Mouse (Mus musculus) testis, adult 2 months (tissue): Measurements from ENCODE around the gene Cdhr3.

Source experiments
- CTCF ChIP-seq: fragments of 200-500 bp; IDR thresholded peaks from 2 replicates; pipeline ENCODE4 v1.5.1; 2012; ENCODE audit warnings: low read depth, mild to moderate bottlenecking, inconsistent platforms, low read length, moderate library complexity; ENCODE audit not compliant: control insufficient read depth, insufficient read depth, insufficient replicate concordance
- POLR2A ChIP-seq: fragments of 200-500 bp; IDR thresholded peaks from 2 replicates; pipeline ENCODE4 v1.6.1; 2012; ENCODE audit warnings: low read depth, mild to moderate bottlenecking, inconsistent platforms, low read length, moderate library complexity; ENCODE audit not compliant: control insufficient read depth

GRCm38 (mm10) chr12:33110894-33111471 lies 18.3 kb upstream of the Cdhr3 start:
- no peak for TF ChIP-seq CTCF
- no peak for TF ChIP-seq POLR2A
